18 mouse cellular contexts compared by ENCODE assay signal in the genomic region with DNA sequence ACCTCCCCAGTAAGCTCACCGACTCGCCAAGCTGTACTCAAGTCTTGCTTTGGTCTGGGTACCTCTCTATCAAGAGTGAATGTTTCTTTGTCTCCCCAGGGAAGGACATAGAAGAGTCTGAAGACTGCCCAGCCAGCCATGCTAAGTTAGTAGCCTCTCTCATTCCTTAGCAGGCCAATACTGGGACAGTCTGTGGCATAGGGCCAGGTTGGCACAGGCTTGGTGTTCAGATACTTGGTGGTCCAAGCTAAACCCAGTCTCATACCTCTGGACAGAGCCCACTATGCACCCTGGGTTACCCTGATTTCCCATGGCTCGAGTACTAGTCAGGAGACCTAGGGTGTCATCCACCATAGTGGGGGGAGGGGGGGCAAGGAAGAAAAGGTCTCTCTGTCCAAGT. TPM values are rescaled to one million over a fixed set of nuclear protein-coding genes. Genes with fewer than 3 reads are reported as not detected.
DNase-seq lines count a peak whose midpoint lies in the region; ATAC-seq lines count a peak whose summit lies in the region.
"Had no signal": no experiment of that assay in that cellular context is flagged by ENCODE, and none has a peak within 500 bp of the region (broad histone marks: within the 10 kb centered on the region; RNA-seq: fewer than 3 reads in every experiment).

No protein-coding gene starts in this region.

- no peak overlapping the region for H3K27ac ChIP-seq in hindbrain, embryonic 14.5 days
- no peak overlapping the region for H3K27ac ChIP-seq in hindbrain, embryonic 12.5 days
- H3K27ac ChIP-seq in midbrain, embryonic 13.5 days, result no peak overlapping the region
- no peak overlapping the region for H3K27ac ChIP-seq in midbrain, embryonic 10.5 days (replicated peaks)
- H3K27ac ChIP-seq: embryonic facial prominence, embryonic 12.5 days; heart, embryonic 15.5 days; liver, embryonic 13.5 days had no signal

- H3K4me1 ChIP-seq in hindbrain, embryonic 14.5 days (replicated peaks; ENCODE audit: control insufficient read depth, insufficient read depth, low read length), result peaks cover 19% of the 10 kb centered on the region
- peaks cover 29% of the 10 kb centered on the region for H3K4me1 ChIP-seq in hindbrain, embryonic 12.5 days
- H3K4me1 ChIP-seq in midbrain, embryonic 13.5 days (replicated peaks), result peaks cover 36% of the 10 kb centered on the region
- H3K4me1 ChIP-seq in midbrain, embryonic 10.5 days, result peaks cover 33% of the 10 kb centered on the region
- H3K4me1 ChIP-seq: liver, embryonic 13.5 days had no signal

- H3K4me3 ChIP-seq in hindbrain, embryonic 14.5 days (replicated peaks; ENCODE audit: low read length), result no peak overlapping the region
- H3K4me3 ChIP-seq in hindbrain, embryonic 12.5 days, result no peak overlapping the region
- no peak overlapping the region for H3K4me3 ChIP-seq in midbrain, embryonic 13.5 days (replicated peaks)
- no peak overlapping the region for H3K4me3 ChIP-seq in midbrain, embryonic 10.5 days
- H3K4me3 ChIP-seq: megakaryocyte, embryonic 14.5 days had no signal

- H3K9me3 ChIP-seq in hindbrain, embryonic 14.5 days (ENCODE audit: control insufficient read depth, low read length), result no peaks in the 10 kb centered on the region
- H3K9me3 ChIP-seq in hindbrain, embryonic 12.5 days (replicated peaks), result no peaks in the 10 kb centered on the region
- H3K9me3 ChIP-seq in midbrain, embryonic 13.5 days, result no peaks in the 10 kb centered on the region
- H3K9me3 ChIP-seq in midbrain, embryonic 10.5 days (replicated peaks), result no peaks in the 10 kb centered on the region
- H3K9me3 ChIP-seq: embryonic facial prominence, embryonic 12.5 days; heart, embryonic 15.5 days; liver, embryonic 13.5 days had no signal

- DNase-seq in cerebellum, adult 11-12 months, result peak; percentile 42
- DNase-seq in hindbrain, embryonic 14.5 days (ENCODE audit: low spot score), result no peak
- DNase-seq in midbrain, embryonic 10.5 days (ENCODE audit: low spot score), result no peak
- DNase-seq in CD4-positive helper T cell, adult 2 months (ENCODE audit: low read depth, low spot score), result peak; percentile 3
- no peak for DNase-seq in lung, postnatal 10 days
- DNase-seq: gastrocnemius, postnatal 36 days; layer of hippocampus, postnatal 36 days; liver, embryonic 13.5 days; lung, adult 2 months; lung, postnatal 36 days; thymus, adult 18-20 months; thymus, postnatal 36 days had no signal

- 71% methylated on average over 3 of the region's 3 CpGs for WGBS in hindbrain, embryonic 14.5 days
- WGBS in hindbrain, embryonic 12.5 days, result 72% methylated on average over 3 of the region's 3 CpGs
- WGBS in midbrain, embryonic 13.5 days, result 79% methylated on average over 3 of the region's 3 CpGs
- 74% methylated on average over 3 of the region's 3 CpGs for WGBS in midbrain, embryonic 10.5 days

- H3K27me3 ChIP-seq in hindbrain, embryonic 14.5 days (ENCODE audit: control insufficient read depth, insufficient read depth, low read length), result peaks cover 5% of the 10 kb centered on the region; the same call in 1 of the 2 replicates
- H3K27me3 ChIP-seq in hindbrain, embryonic 12.5 days, result peaks cover 31% of the 10 kb centered on the region
- H3K27me3 ChIP-seq in midbrain, embryonic 13.5 days, result peaks cover 40% of the 10 kb centered on the region
- H3K27me3 ChIP-seq in midbrain, embryonic 10.5 days (ENCODE audit: low read depth, poor library complexity, severe bottlenecking), result peaks cover 70% of the 10 kb centered on the region

- no peak overlapping the region for H3K9ac ChIP-seq in hindbrain, embryonic 14.5 days
- no peak overlapping the region for H3K9ac ChIP-seq in hindbrain, embryonic 12.5 days
- H3K9ac ChIP-seq in midbrain, embryonic 13.5 days (replicated peaks), result no peak overlapping the region
- H3K9ac ChIP-seq: embryonic facial prominence, embryonic 12.5 days; liver, embryonic 13.5 days had no signal

- H3K4me2 ChIP-seq in hindbrain, embryonic 14.5 days (replicated peaks), result peak overlapping the region; percentile 97; the same call in 1 of the 2 replicates
- no peak overlapping the region for H3K4me2 ChIP-seq in hindbrain, embryonic 12.5 days (replicated peaks)
- 0 out of 2 replicates have a peak overlapping the region, but pooled peaks have one; percentile 91 for H3K4me2 ChIP-seq in midbrain, embryonic 13.5 days (replicated peaks)

- H3K36me3 ChIP-seq in hindbrain, embryonic 14.5 days (replicated peaks; ENCODE audit: control insufficient read depth, insufficient read depth), result no peaks in the 10 kb centered on the region
- H3K36me3 ChIP-seq in hindbrain, embryonic 12.5 days, result no peaks in the 10 kb centered on the region
- no peaks in the 10 kb centered on the region for H3K36me3 ChIP-seq in midbrain, embryonic 13.5 days
- no peaks in the 10 kb centered on the region for H3K36me3 ChIP-seq in midbrain, embryonic 10.5 days
- H3K36me3 ChIP-seq: embryonic facial prominence, embryonic 12.5 days; heart, embryonic 15.5 days; liver, embryonic 13.5 days had no signal

- ATAC-seq in cerebellum, adult (ENCODE audit: insufficient number of reproducible peaks, low FRiP score, low TSS enrichment), result no peak
- ATAC-seq in hindbrain, embryonic 14.5 days (ENCODE audit: low FRiP score), result no peak
- ATAC-seq in hindbrain, embryonic 12.5 days (ENCODE audit: low FRiP score), result no peak
- no peak for ATAC-seq in midbrain, embryonic 13.5 days

RNA-seq across cellular contexts. Expression of gene Cdh4, which starts 1.1 kb away (rescaled TPM):
- 32.8 and 36.7 TPM in 2 replicates for polyA plus RNA-seq in hindbrain, embryonic 14.5 days (2014; fragmentation: Nextera tagmentation; extraction: Ambion mirVana)
- polyA plus RNA-seq in hindbrain, embryonic 12.5 days (2016; fragmentation: Nextera tagmentation; extraction: Ambion mirVana), result 25.1 and 26.1 TPM in 2 replicates
- 36.7 and 37.1 TPM in 2 replicates for polyA plus RNA-seq in midbrain, embryonic 13.5 days (2015; fragmentation: Nextera tagmentation; extraction: Ambion mirVana)
- polyA plus RNA-seq in midbrain, embryonic 10.5 days (2016; fragmentation: Nextera tagmentation; extraction: Ambion mirVana), result 8.3 and 9.8 TPM in 2 replicates

Comparison
In these comparisons a context has a peak if more than half of its experiments do, and no peak if none do; other contexts are left out.
1. DNase-seq: peak in cerebellum, adult 11-12 months (single experiment) and CD4-positive helper T cell, adult 2 months (single experiment); none in hindbrain, embryonic 14.5 days (single experiment), midbrain, embryonic 10.5 days (single experiment) and lung, postnatal 10 days (single experiment).